22 mouse cellular contexts compared by ENCODE assay signal in genomic region chr19:6407109-6407508, GRCm38 (mm10).
"Had no signal": no experiment of that assay in that cellular context is flagged by ENCODE, and none has a peak within 500 bp of the region (broad histone marks: within the 10 kb centered on the region; RNA-seq: fewer than 3 reads in every experiment).

No protein-coding gene starts in this region.

- H3K4me3 ChIP-seq: heart, embryonic 12.5 days; hindbrain, embryonic 13.5 days; hindbrain, embryonic 15.5 days; kidney, embryonic 15.5 days; limb, embryonic 13.5 days; limb, embryonic 15.5 days; liver, embryonic 12.5 days had no signal

- H3K36me3 ChIP-seq: heart, embryonic 12.5 days; hindbrain, embryonic 13.5 days; kidney, embryonic 15.5 days; limb, embryonic 13.5 days; limb, embryonic 15.5 days had no signal

- H3K4me1 ChIP-seq: limb, embryonic 13.5 days had no signal

- H3K9me3 ChIP-seq: heart, embryonic 12.5 days; hindbrain, embryonic 13.5 days; hindbrain, embryonic 15.5 days; kidney, embryonic 15.5 days; limb, embryonic 13.5 days; limb, embryonic 15.5 days; liver, embryonic 12.5 days had no signal

- H3K27ac ChIP-seq: hindbrain, embryonic 13.5 days; hindbrain, embryonic 15.5 days; hindbrain, postnatal 0 days; kidney, embryonic 15.5 days; kidney, postnatal 0 days; limb, embryonic 13.5 days; limb, embryonic 15.5 days; liver, embryonic 12.5 days; liver, embryonic 14.5 days had no signal

- ATAC-seq: hindbrain, postnatal 0 days; liver, embryonic 12.5 days had no signal

- H3K9ac ChIP-seq: heart, embryonic 12.5 days; hindbrain, embryonic 13.5 days; hindbrain, embryonic 15.5 days; kidney, embryonic 15.5 days; limb, embryonic 13.5 days; limb, embryonic 15.5 days; liver, embryonic 12.5 days; liver, embryonic 14.5 days had no signal

- H3K4me2 ChIP-seq: heart, embryonic 12.5 days; hindbrain, embryonic 13.5 days; hindbrain, embryonic 15.5 days; kidney, embryonic 15.5 days; limb, embryonic 13.5 days; limb, embryonic 15.5 days; liver, embryonic 12.5 days had no signal

- DNase-seq: gastrocnemius, postnatal 14 days; heart, adult 18-20 months; heart, postnatal 10 days; heart, postnatal 36 days; kidney, adult 11 months; kidney, adult 2 months; kidney, adult 9 months; kidney, postnatal 14 days; kidney, postnatal 36 days; layer of hippocampus, adult 9-11 months; layer of hippocampus, postnatal 36 days; left cerebral cortex, postnatal 4 days had no signal
